ENCODE assay signal across 8 mouse cellular contexts in the genomic region with DNA sequence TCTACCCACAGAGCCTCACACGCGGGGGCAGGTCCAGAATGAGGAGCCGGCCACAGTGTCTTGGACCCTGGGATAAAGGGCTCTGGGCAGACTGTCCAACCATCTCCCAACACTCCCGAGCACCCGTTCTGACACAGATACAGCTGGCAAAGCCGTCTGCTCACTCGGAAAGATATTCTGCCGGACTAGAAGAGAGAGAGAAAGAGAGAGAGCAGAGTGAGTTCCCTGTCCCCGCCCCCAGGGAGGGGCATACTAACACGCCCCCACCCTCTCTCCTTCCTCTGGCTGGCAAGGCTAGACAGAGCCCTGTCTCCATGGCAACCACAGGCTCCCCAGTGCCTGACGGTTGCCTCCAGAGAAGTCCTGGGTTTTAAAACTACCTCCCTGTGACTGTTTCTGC. TPM values are rescaled to one million over a fixed set of nuclear protein-coding genes. Genes with fewer than 3 reads are reported as not detected.
DNase-seq lines count a peak whose midpoint lies in the region; ATAC-seq and TF ChIP-seq lines count a peak whose summit lies in the region.

No protein-coding gene starts in this region.

- H3K4me1 ChIP-seq in MEL (ENCODE audit: control insufficient read depth in 1 of 2, insufficient read depth in 2 of 2, low read length in 2 of 2) = peaks cover 0 to 10% of the 10 kb centered on the region in 2 experiments; a peak in 3 of 4 replicates
- peaks cover 41% of the 10 kb centered on the region for H3K4me1 ChIP-seq in hindbrain, embryonic 12.5 days
- H3K4me1 ChIP-seq in lung, postnatal 0 days (ENCODE audit: insufficient read depth, low read depth, low read length) = peaks cover 8% of the 10 kb centered on the region; the same call in 1 of the 2 replicates

- H3K36me3 ChIP-seq in MEL (ENCODE audit: control insufficient read depth in 1 of 2, insufficient read depth in 2 of 2, low read length in 2 of 2) = peaks cover 0 to 4% of the 10 kb centered on the region in 2 experiments; a peak in 2 of 4 replicates
- no peaks in the 10 kb centered on the region for H3K36me3 ChIP-seq in hindbrain, embryonic 12.5 days
- H3K36me3 ChIP-seq in lung, postnatal 0 days (ENCODE audit: insufficient read depth, low read length) = no peaks in the 10 kb centered on the region

- no peak for TF ChIP-seq EP300 in MEL (IDR thresholded peaks at IDR 0.05; ENCODE audit: low read depth in 1 of 2, low read length in 2 of 2)
- no peak for TF ChIP-seq EP300 in lung, postnatal 0 days (IDR thresholded peaks at IDR 0.05)

- peak; percentile 95 for DNase-seq in MEL (ENCODE audit: low read depth, low spot score)
- DNase-seq in cerebellum, adult 9-10 months = peak; percentile 72
- DNase-seq in frontal cortex, postnatal 14 days (ENCODE audit: low spot score in 2 of 2) = peak; percentile 78 to 86
- peak; percentile 73 to 93 for DNase-seq in layer of hippocampus, postnatal 14 days (ENCODE audit: low spot score in 2 of 2)
- peak; percentile 96 for DNase-seq in lung, postnatal 0 days (ENCODE audit: low spot score)
- peak; percentile 90 for DNase-seq in ovary, adult 18-20 months (ENCODE audit: low spot score)
- peak; percentile 73 to 76 for DNase-seq in thymus, postnatal 10 days (ENCODE audit: low spot score in 2 of 2)

- peak overlapping the region; percentile 45 for H3K4me2 ChIP-seq in hindbrain, embryonic 12.5 days (replicated peaks)
- H3K4me2 ChIP-seq in lung, postnatal 0 days (replicated peaks; ENCODE audit: low read depth, low read length) = peak overlapping the region; percentile 40

- peak overlapping the region; percentile 51 to 77 for H3K4me3 ChIP-seq in MEL (ENCODE audit: control insufficient read depth in 1 of 2, insufficient read depth in 1 of 2, low read depth in 2 of 2, low read length in 2 of 2)
- H3K4me3 ChIP-seq in hindbrain, embryonic 12.5 days = 0 out of 2 replicates have a peak overlapping the region, but pooled peaks have one; percentile 13
- H3K4me3 ChIP-seq in lung, postnatal 0 days (ENCODE audit: low read depth, low read length) = no peak overlapping the region; the same call in 1 of the 2 replicates

- no peak for TF ChIP-seq RAD21 in MEL (IDR thresholded peaks at IDR 0.05; ENCODE audit: low read depth, low read length)

- 0 out of 2 replicates have a peak overlapping the region, but pooled peaks have one; percentile 26 for H3K27ac ChIP-seq in MEL (ENCODE audit: control insufficient read depth, low read depth, low read length)
- H3K27ac ChIP-seq in hindbrain, embryonic 12.5 days = peak overlapping the region; percentile 81
- peak overlapping the region; percentile 9; the same call in 1 of the 2 replicates for H3K27ac ChIP-seq in lung, postnatal 0 days (ENCODE audit: low read length)

- no peak for TF ChIP-seq CTCF in MEL (IDR thresholded peaks at IDR 0.05 in 2 of 3, conservative IDR thresholded peaks at IDR 0.05 in 1 of 3; ENCODE audit: control insufficient read depth in 1 of 3, insufficient read depth in 1 of 3, low read depth in 2 of 3, low read length in 3 of 3, poor library complexity in 1 of 3, severe bottlenecking in 1 of 3)
- TF ChIP-seq CTCF in lung, postnatal 0 days (IDR thresholded peaks at IDR 0.05) = no peak

- no peaks in the 10 kb centered on the region for H3K9me3 ChIP-seq in MEL (replicated peaks; ENCODE audit: insufficient read depth, low read length)
- H3K9me3 ChIP-seq in hindbrain, embryonic 12.5 days (replicated peaks) = no peaks in the 10 kb centered on the region
- no peaks in the 10 kb centered on the region for H3K9me3 ChIP-seq in lung, postnatal 0 days (ENCODE audit: low read length)

- H3K79me2 ChIP-seq in MEL (ENCODE audit: control insufficient read depth, insufficient read depth, low read length, poor library complexity) = no peaks in the 10 kb centered on the region

- peak; percentile 78 for ATAC-seq in hindbrain, embryonic 12.5 days (ENCODE audit: low FRiP score)
- peak; percentile 72 for ATAC-seq in lung, postnatal 0 days

- no peaks in the 10 kb centered on the region for H3K27me3 ChIP-seq in MEL (ENCODE audit: control insufficient read depth in 1 of 2, insufficient read depth in 2 of 2, low read length in 2 of 2)
- peaks cover 20% of the 10 kb centered on the region for H3K27me3 ChIP-seq in hindbrain, embryonic 12.5 days
- H3K27me3 ChIP-seq in lung, postnatal 0 days (replicated peaks; ENCODE audit: insufficient read depth, low read length) = no peaks in the 10 kb centered on the region

- peak in 1 of 2 experiments; percentile 66; a peak in 2 of 4 replicates for TF ChIP-seq POLR2A in MEL (IDR thresholded peaks at IDR 0.05; ENCODE audit: control insufficient read depth in 1 of 2, insufficient read depth in 1 of 2, low read depth in 1 of 2, low read length in 2 of 2, poor library complexity in 1 of 2)

- WGBS in hindbrain, embryonic 12.5 days = 6% methylated on average over 11 of the region's 11 CpGs
- 1% methylated on average over 11 of the region's 11 CpGs for WGBS in lung, postnatal 0 days

- peak overlapping the region; percentile 53 for H3K9ac ChIP-seq in MEL (ENCODE audit: control insufficient read depth, low read depth, low read length, poor library complexity, severe bottlenecking)
- peak overlapping the region; percentile 49; the same call in 1 of the 2 replicates for H3K9ac ChIP-seq in hindbrain, embryonic 12.5 days
- 0 out of 2 replicates have a peak overlapping the region, but pooled peaks have one; percentile 8 for H3K9ac ChIP-seq in lung, postnatal 0 days (replicated peaks; ENCODE audit: low read depth)

TF ChIP-seq in MEL, 35 proteins besides CTCF, POLR2A, EP300 and RAD21 (continues in another document):
- TF ChIP-seq MXI1 (IDR thresholded peaks at IDR 0.05; ENCODE audit: low read depth, low read length) (peak; percentile 44), MEF2A (IDR thresholded peaks at IDR 0.05; ENCODE audit: extremely low read depth, insufficient replicate concordance, low read depth, low read length, poor library complexity, severe bottlenecking) (no peak), E2F4 (IDR thresholded peaks at IDR 0.05; ENCODE audit: borderline replicate concordance, low read depth, low read length) (no peak), MYC (IDR thresholded peaks at IDR 0.05; ENCODE audit: low read depth, low read length) (no peak), MAX (IDR thresholded peaks at IDR 0.05; ENCODE audit: low read length) (no peak), TAL1 (IDR thresholded peaks at IDR 0.05; ENCODE audit: low read length) (no peak), SIN3A (IDR thresholded peaks at IDR 0.05; ENCODE audit: low read length) (0 out of 2 replicates have a peak, but pooled peaks have one; percentile 29), KAT2A (conservative IDR thresholded peaks at IDR 0.05; ENCODE audit: low read depth, low read length) (no peak), TBP (IDR thresholded peaks at IDR 0.05; ENCODE audit: low read depth, low read length) (0 out of 2 replicates have a peak, but pooled peaks have one; percentile 45), TCF12 (IDR thresholded peaks at IDR 0.05; ENCODE audit: low read depth, low read length) (0 out of 2 replicates have a peak, but pooled peaks have one; percentile 24), POLR2AphosphoS5 (IDR thresholded peaks at IDR 0.05; ENCODE audit: borderline replicate concordance, low read depth, low read length) (no peak), NELFE (IDR thresholded peaks at IDR 0.05; ENCODE audit: low read depth, low read length) (peak; percentile 54), MAZ (IDR thresholded peaks at IDR 0.05; ENCODE audit: low read depth, low read length) (peak; percentile 69; the same call in 1 of the 2 replicates), POLR2AphosphoS2 (IDR thresholded peaks at IDR 0.05; ENCODE audit: low read length) (no peak), MAFK (IDR thresholded peaks at IDR 0.05; ENCODE audit: borderline replicate concordance, low read depth, low read length) (no peak), GATA1 (IDR thresholded peaks at IDR 0.05; ENCODE audit: low read depth, low read length) (no peak), ETS1 (IDR thresholded peaks at IDR 0.05; ENCODE audit: low read depth, low read length) (peak; percentile 35; the same call in 1 of the 2 replicates), ZMIZ1 (IDR thresholded peaks at IDR 0.05; ENCODE audit: low read depth, low read length) (0 out of 2 replicates have a peak, but pooled peaks have one; percentile 50), ZNF384 (IDR thresholded peaks at IDR 0.05; ENCODE audit: low read depth, low read length) (no peak)

RNA-seq across cellular contexts. Expression of a gene that starts 7.1 kb away (rescaled TPM):
- 0.50 TPM in 1 of 2 replicates, not detected in the other for total RNA-seq in MEL (2012; rRNA removed)
- polyA plus RNA-seq in MEL (2012; ENCODE audit: insufficient read depth in 1 of 2, insufficient read length in 2 of 2, low read depth in 1 of 2, low replicate concordance in 2 of 2, missing spikeins in 1 of 2) = 1 to 10 TPM in 1 of 2 experiments, not detected in 1; 1.8 TPM
- polyA plus RNA-seq in hindbrain, embryonic 12.5 days (2016; fragmentation: Nextera tagmentation; extraction: Ambion mirVana) = 1.9 and 2.2 TPM in 2 replicates
- total RNA-seq in layer of hippocampus, postnatal 14 days (2021) = 1 to 10 TPM; 2.9 to 3.8 TPM
- polyA plus RNA-seq in lung, postnatal 0 days (2015; fragmentation: Nextera tagmentation; extraction: Ambion mirVana) = 0.47 and 0.94 TPM in 2 replicates

RNA-seq across cellular contexts. Expression of a gene that starts 11.2 kb away (rescaled TPM):
- 66.3 and 83.2 TPM in 2 replicates for total RNA-seq in MEL (2012; rRNA removed)
- 10 to 100 TPM in 1 of 2 experiments, not detected in 1; 58.9 TPM for polyA plus RNA-seq in MEL (2012; ENCODE audit: insufficient read depth in 1 of 2, insufficient read length in 2 of 2, low read depth in 1 of 2, low replicate concordance in 2 of 2, missing spikeins in 1 of 2)
- 97.2 and 102 TPM in 2 replicates for polyA plus RNA-seq in hindbrain, embryonic 12.5 days (2016; fragmentation: Nextera tagmentation; extraction: Ambion mirVana)
- 10 to 100 TPM; 38.9 to 41.9 TPM for total RNA-seq in layer of hippocampus, postnatal 14 days (2021)
- polyA plus RNA-seq in lung, postnatal 0 days (2015; fragmentation: Nextera tagmentation; extraction: Ambion mirVana) = 49.4 and 50.7 TPM in 2 replicates

RNA-seq across cellular contexts. Expression of a gene that starts 33.8 kb away (rescaled TPM):
- total RNA-seq in MEL (2012; rRNA removed) = 38.5 and 50.1 TPM in 2 replicates
- polyA plus RNA-seq in MEL (2012; ENCODE audit: insufficient read depth in 1 of 2, insufficient read length in 2 of 2, low read depth in 1 of 2, low replicate concordance in 2 of 2, missing spikeins in 1 of 2) = 10 to 100 TPM in 1 of 2 experiments, not detected in 1; 54.6 TPM
- 38.9 and 40.6 TPM in 2 replicates for polyA plus RNA-seq in hindbrain, embryonic 12.5 days (2016; fragmentation: Nextera tagmentation; extraction: Ambion mirVana)
- 10 to 100 TPM; 33.7 to 34.9 TPM for total RNA-seq in layer of hippocampus, postnatal 14 days (2021)
- 24.9 and 26.1 TPM in 2 replicates for polyA plus RNA-seq in lung, postnatal 0 days (2015; fragmentation: Nextera tagmentation; extraction: Ambion mirVana)

RNA-seq across cellular contexts. Expression of a gene that starts 38.4 kb away (rescaled TPM):
- total RNA-seq in MEL (2012; rRNA removed) = not detected in 2 replicates
- not detected for polyA plus RNA-seq in MEL (2012; ENCODE audit: insufficient read depth in 1 of 2, insufficient read length in 2 of 2, low read depth in 1 of 2, low replicate concordance in 2 of 2, missing spikeins in 1 of 2)
- polyA plus RNA-seq in hindbrain, embryonic 12.5 days (2016; fragmentation: Nextera tagmentation; extraction: Ambion mirVana) = 38.8 and 38.9 TPM in 2 replicates
- 1 to 10 TPM; 2.9 to 5.0 TPM for total RNA-seq in layer of hippocampus, postnatal 14 days (2021)
- polyA plus RNA-seq in lung, postnatal 0 days (2015; fragmentation: Nextera tagmentation; extraction: Ambion mirVana) = 2.9 and 4.3 TPM in 2 replicates

Comparison
In these comparisons a context has a peak if more than half of its experiments do, and no peak if none do; other contexts are left out.
1. H3K27ac ChIP-seq: peak in every context shown above with its lines; median percentile 81 in hindbrain, embryonic 12.5 days; 26 in MEL; 9 in lung, postnatal 0 days.